Mouse (Mus musculus) frontal cortex, postnatal 36 days (tissue): ENCODE data around the gene Fmo2.

ENCODE experiments used
- DNase-seq, 2 experiments: peaks; one replicate each; pipeline ENCODE4 v3.0.0; 2022; ENCODE audit warnings: low spot score in 2 of 2

The Fmo2 gene

GRCm38 (mm10) chr1:162853812-162854482 lies 44.6 kb downstream of the Fmo2 start:
- DNase-seq, result no peak

GRCm38 (mm10) chr1:162847554-162847953 lies 51.0 kb downstream of the Fmo2 start:
- DNase-seq, result no peak

DNA sequence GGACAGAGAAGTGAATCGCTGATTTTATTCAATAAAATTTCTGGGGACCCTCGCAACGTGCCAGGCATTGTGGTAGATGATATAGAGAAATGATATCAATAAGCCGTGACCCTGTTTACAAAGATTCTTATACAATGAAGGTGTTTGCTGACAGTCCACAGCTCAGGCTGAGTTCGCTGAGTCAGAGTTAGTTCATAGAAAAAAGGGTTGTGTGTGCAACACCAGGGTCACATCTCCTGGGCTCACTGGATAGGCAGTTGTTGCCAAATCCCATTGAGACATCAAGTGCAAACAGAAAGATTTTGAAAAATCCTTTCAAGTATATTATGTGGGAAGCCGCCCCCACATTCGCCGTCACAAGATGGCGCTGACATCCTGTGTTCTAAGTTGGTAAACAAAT lies 58.3 kb downstream of the Fmo2 start:
- DNase-seq, result no peak

GRCm38 (mm10) chr1:162838976-162839375 lies 59.5 kb downstream of the Fmo2 start:
- no peak for DNase-seq

GRCm38 (mm10) chr1:162834342-162834741 lies 64.2 kb downstream of the Fmo2 start:
- no peak for DNase-seq

DNA sequence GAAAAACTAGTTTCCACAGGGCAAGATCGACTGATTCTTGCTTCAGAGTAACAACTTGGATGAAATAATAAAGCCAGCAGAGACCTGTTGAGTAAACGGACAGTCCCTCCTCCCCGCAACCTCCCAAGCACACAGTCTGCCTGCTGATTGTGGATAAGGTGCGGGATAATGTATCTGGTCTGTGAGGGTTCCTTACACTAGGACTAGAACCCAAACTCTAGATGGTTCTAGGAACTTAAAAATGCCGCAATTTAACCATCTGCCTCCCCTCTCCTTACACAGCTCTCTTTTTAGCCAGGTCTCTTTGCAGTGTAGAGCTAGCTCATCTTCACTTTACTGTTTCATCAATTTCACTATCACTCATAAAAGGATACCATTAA lies 66.0 kb downstream of the Fmo2 start:
- no peak for DNase-seq

GRCm38 (mm10) chr1:162831838-162832573 lies 66.5 kb downstream of the Fmo2 start:
- no peak for DNase-seq
